Mouse (Mus musculus) stomach, embryonic 16.5 days (tissue): ENCODE results near the gene Minos1. TPM values are rescaled to one million over a fixed set of nuclear protein-coding genes. Genes with fewer than 3 reads are reported as not detected.

ENCODE experiments used
- ATAC-seq: fragments of 200-750 bp; cut with Nextera tagmentation; 2 replicates; pipeline ENCODE4 v1.8.0; 2017; ENCODE audit warnings: moderate number of reproducible peaks, moderate TSS enrichment; ENCODE audit not compliant: insufficient read depth, low FRiP score
- H3K27ac ChIP-seq: fragments of 300-500 bp; sonication (generic); 2 replicates; pipeline ENCODE4 v1.5.1; 2014; ENCODE audit warnings: low read length
- H3K27me3 ChIP-seq: fragments of 300-500 bp; sonication (generic); 2 replicates; pipeline ENCODE4 v1.6.1; 2014; ENCODE audit warnings: low read length, control low read depth, mixed read lengths; ENCODE audit not compliant: control insufficient read depth, insufficient read depth
- H3K36me3 ChIP-seq: fragments of 300-500 bp; sonication (generic); 2 replicates; pipeline ENCODE4 v1.6.1; 2014; ENCODE audit warnings: low read length; ENCODE audit not compliant: control insufficient read depth, insufficient read depth
- H3K4me1 ChIP-seq: fragments of 300-500 bp; sonication (generic); 2 replicates; pipeline ENCODE4 v1.6.1; 2014; ENCODE audit warnings: low read length, control low read depth, mixed read lengths; ENCODE audit not compliant: control insufficient read depth, insufficient read depth
- H3K4me2 ChIP-seq: fragments of 300-500 bp; sonication (generic); 2 replicates; pipeline ENCODE4 v1.6.1; 2014; ENCODE audit warnings: low read depth, low read length, mixed read lengths
- H3K4me3 ChIP-seq: fragments of 300-500 bp; sonication (generic); replicated peaks from 2 replicates; pipeline ENCODE4 v1.5.1; 2014; ENCODE audit warnings: mild to moderate bottlenecking, low read length
- H3K9ac ChIP-seq: fragments of 300-500 bp; sonication (generic); 2 replicates; pipeline ENCODE4 v1.6.1; 2014; ENCODE audit warnings: low read length
- H3K9me3 ChIP-seq: fragments of 300-500 bp; sonication (generic); replicated peaks from 2 replicates; pipeline ENCODE4 v1.6.1; 2016; ENCODE audit warnings: low read length, control low read depth; ENCODE audit not compliant: control insufficient read depth
- WGBS: fragments of 180-500 bp; shearing (Covaris S2); extraction: QIAGEN DNeasy Blood & Tissue Kit; methylation state at CpG from one replicate; pipeline ENCODE4 v1.1.7; 2014; 5-methylcytosine and 5-hydroxymethylcytosine counted together
- polyA plus RNA-seq: library from polyadenylated mRNA; unstranded; fragments of >200 nt; fragmentation: Nextera tagmentation; extraction: Ambion mirVana; gene quantifications from 2 replicates; pipeline ENCODE4 v1.2.1, GENCODE M21; 2015

Minos1 gene
- polyA plus RNA-seq, 1 experiment from 2014 or later = 560 TPM

DNA sequence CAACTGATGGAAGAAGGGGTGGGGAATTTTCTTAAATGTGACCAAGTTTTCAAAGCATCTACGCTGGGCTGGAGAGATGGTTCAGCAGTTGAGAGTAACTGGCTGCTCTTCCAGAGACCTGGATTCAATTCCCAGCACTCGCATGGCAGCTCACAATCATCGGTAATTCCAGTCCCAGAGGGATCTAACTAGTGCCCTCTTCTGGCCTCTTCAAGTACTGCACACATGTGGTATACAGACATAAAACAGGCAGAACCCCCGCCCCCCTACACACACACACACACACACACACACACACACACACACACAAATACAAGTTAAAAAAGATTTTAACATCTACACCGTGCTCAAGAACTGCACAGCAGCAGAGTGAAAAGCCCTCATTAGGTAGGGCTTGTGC lies 15.2 kb downstream of the Minos1 start:
- Histone ChIP-seq H3K9me3 (no peaks in the 10 kb centered on the region), H3K9ac (no peak overlapping the region), H3K4me2 (no peak overlapping the region), H3K36me3 (no peaks in the 10 kb centered on the region), H3K27ac (no peak overlapping the region), H3K4me1 (peaks cover 31% of the 10 kb centered on the region), H3K4me3 (no peak overlapping the region), H3K27me3 (no peaks in the 10 kb centered on the region)
- WGBS = 90% methylated on average over 5 of the region's 5 CpGs
- no peak for ATAC-seq

DNA sequence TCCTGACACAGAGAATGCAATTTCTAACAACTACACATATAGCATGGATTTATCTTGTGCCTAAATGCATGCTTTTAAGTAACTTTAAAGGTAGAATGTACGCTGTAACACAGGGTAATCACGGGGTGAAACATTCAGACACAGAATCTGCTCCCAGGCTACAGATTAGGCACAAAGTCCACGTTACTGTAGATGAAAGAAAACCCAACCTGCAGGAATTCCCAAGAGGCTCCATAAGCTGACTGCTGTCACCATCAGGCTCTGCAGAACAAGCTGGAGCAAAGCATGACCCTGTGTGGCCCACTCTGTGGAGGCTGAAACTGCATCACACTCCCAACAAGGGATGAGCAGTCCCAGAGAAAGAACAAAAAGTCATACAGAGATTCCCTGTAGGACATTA lies 18.4 kb downstream of the Minos1 start:
- Histone ChIP-seq H3K4me2 (no peak overlapping the region), H3K4me3 (no peak overlapping the region), H3K9ac (no peak overlapping the region), H3K9me3 (no peaks in the 10 kb centered on the region), H3K4me1 (peaks cover 26% of the 10 kb centered on the region), H3K27ac (no peak overlapping the region), H3K27me3 (no peaks in the 10 kb centered on the region), H3K36me3 (no peaks in the 10 kb centered on the region)
- ATAC-seq = no peak
- WGBS = 62% methylated on average over 3 of the region's 3 CpGs

DNA sequence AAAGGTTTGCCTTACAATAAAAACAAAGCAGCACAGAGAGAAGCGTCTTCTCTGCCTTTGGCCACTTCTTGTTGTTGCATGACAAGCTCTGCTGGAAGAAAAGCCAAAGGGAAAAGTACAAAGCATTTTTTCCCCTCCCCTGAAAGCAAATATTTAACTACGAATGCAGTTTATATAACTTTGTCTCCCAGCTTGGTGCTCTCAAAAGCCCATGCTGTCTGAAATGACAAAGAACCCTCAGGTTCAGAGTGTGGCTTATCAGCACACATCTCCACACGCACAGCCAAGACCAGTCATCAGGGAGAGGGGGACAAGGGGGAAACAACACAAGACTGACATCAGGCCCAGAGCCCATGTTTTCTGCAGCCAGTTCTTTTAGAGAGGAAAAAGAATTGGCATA lies 19.5 kb downstream of the Minos1 start:
- Histone ChIP-seq H3K9me3 (no peaks in the 10 kb centered on the region), H3K4me3 (no peak overlapping the region), H3K9ac (no peak overlapping the region; the same call in 1 of the 2 replicates), H3K27me3 (no peaks in the 10 kb centered on the region), H3K4me1 (peaks cover 24% of the 10 kb centered on the region), H3K4me2 (no peak overlapping the region), H3K36me3 (no peaks in the 10 kb centered on the region), H3K27ac (peak overlapping the region; percentile 72)
- ATAC-seq = peak; percentile 59; the same call in 1 of the 2 replicates
- 26% methylated on average over 3 of the region's 3 CpGs for WGBS

DNA sequence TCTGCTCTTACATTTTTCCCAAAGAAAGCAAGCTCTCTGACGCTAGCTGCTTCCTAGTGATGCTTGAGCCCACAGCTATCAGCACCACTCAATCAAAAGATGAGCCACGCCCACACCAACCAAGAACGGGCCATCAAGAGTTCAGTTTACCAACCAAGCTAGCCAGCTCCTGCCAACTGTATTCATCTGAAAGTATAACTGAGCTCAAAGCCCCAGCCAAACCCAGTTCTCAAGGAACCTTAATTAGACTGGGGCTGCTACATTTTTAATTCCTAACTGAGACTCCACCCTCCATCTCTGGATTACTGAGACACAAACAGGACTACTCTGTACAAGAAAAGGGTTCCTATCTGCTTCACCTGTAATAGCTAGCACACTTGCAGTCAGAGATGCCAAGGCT lies 20.1 kb downstream of the Minos1 start:
- peak; percentile 37; the same call in 1 of the 2 replicates for ATAC-seq
- WGBS = 36% methylated on average over 3 of the region's 3 CpGs
- H3K9ac ChIP-seq = no peak overlapping the region; the same call in 1 of the 2 replicates
- no peaks in the 10 kb centered on the region for H3K27me3 ChIP-seq
- peaks cover 22% of the 10 kb centered on the region for H3K4me1 ChIP-seq
- peak overlapping the region; percentile 72 for H3K27ac ChIP-seq
- H3K4me2 ChIP-seq = no peak overlapping the region
- no peaks in the 10 kb centered on the region for H3K9me3 ChIP-seq
- H3K36me3 ChIP-seq = no peaks in the 10 kb centered on the region
- H3K4me3 ChIP-seq = no peak overlapping the region

DNA sequence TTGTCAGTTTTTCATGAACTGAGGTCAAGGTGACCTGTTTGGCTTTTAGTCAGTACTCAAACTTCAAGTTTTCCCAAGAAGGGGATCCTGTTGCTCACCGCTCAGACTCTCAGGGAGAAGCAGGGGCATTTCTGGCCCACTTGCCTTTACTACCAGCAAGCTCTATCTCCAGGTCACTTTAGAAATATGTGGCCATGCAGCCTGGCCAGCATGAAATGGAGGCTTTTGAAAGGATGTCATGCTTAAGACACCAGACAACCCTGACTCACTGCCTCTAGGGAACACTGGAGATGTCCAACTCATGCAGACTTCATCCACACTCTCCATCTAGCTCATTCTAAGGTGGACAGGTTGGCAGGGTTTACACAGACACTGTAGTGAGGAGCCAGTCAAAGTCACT lies 25.5 kb downstream of the Minos1 start:
- H3K27me3 ChIP-seq = no peaks in the 10 kb centered on the region
- no peak overlapping the region for H3K27ac ChIP-seq
- H3K4me1 ChIP-seq = peaks cover 4% of the 10 kb centered on the region
- H3K9me3 ChIP-seq = no peaks in the 10 kb centered on the region
- 100% methylated on average over 1 of the region's 1 CpGs for WGBS
- H3K9ac ChIP-seq = no peak overlapping the region
- 0 out of 2 replicates have a peak, but pooled peaks cover 6% of the 10 kb centered on the region for H3K36me3 ChIP-seq
- ATAC-seq = no peak
- H3K4me2 ChIP-seq = no peak overlapping the region
- no peak overlapping the region for H3K4me3 ChIP-seq

DNA sequence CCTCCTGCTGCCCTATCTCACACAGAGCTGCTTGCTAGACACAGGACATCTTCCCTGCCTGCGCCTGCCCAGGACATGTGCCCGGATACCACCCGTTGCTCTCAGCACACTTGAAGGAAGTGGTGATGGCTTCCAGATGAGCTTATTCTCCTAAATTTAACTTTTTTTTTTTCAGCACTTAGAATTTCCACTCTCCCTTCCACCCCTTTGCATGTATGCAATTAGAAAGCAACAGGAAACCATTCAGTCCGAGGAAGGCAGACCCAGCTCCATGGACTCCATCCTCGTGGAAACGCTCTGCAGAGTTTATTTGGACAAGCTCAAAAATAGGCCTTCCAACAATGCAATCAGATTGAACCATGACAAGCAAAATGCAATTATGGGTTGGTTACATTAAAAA lies 29.4 kb downstream of the Minos1 start:
- Histone ChIP-seq H3K27ac (no peak overlapping the region), H3K4me3 (no peak overlapping the region), H3K4me2 (no peak overlapping the region), H3K27me3 (no peaks in the 10 kb centered on the region), H3K4me1 (no peaks in the 10 kb centered on the region; the same call in 1 of the 2 replicates), H3K9ac (no peak overlapping the region), H3K9me3 (no peaks in the 10 kb centered on the region), H3K36me3 (0 out of 2 replicates have a peak, but pooled peaks cover 6% of the 10 kb centered on the region)
- 75% methylated on average over 6 of the region's 6 CpGs for WGBS
- no peak for ATAC-seq

DNA sequence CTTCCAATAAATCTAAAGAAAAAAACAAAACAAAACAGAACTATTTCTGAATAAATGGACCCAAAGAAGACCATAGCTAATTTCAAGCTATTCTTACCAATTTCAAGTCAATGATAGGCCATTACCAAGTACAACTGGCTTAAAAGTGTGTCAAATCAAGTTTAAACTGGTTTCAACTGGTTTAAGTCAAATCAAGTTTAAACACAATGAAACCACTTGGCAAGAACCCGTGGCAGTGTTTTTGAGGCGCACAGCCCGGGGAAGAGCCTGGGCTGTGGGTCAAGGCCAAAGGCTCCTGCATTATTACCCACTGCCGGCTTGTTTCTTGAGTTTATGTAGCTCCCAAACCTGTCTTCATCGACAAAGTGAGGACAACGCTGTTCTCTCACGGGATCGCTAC lies 30.6 kb downstream of the Minos1 start:
- Histone ChIP-seq H3K4me3 (no peak overlapping the region), H3K9ac (no peak overlapping the region), H3K27me3 (no peaks in the 10 kb centered on the region), H3K9me3 (no peaks in the 10 kb centered on the region), H3K27ac (no peak overlapping the region), H3K36me3 (0 out of 2 replicates have a peak, but pooled peaks cover 6% of the 10 kb centered on the region), H3K4me1 (peaks cover 11% of the 10 kb centered on the region), H3K4me2 (no peak overlapping the region)
- 86% methylated on average over 8 of the region's 8 CpGs for WGBS
- no peak for ATAC-seq

DNA sequence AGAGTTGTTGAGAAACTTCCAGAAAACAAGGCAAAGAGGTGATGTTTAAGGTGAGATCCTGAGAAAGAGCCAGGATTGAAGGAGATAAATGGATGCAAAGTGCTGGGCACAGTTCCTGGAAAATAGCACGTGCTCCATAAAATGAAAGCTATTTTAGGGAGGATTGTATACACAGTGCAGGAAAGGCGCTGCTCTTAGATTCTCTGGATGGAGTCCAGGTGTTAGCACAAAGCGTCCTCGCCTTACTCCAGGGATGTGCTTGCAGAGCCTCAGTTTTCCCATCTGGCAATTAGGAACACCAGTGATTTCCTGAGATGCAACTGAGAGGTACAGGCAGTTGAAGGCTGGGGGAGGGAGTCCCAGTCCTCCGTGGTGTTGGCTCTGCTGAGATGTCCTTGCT lies 34.7 kb downstream of the Minos1 start:
- H3K9me3 ChIP-seq = peaks cover 6% of the 10 kb centered on the region; the same call in 1 of the 2 replicates
- H3K4me1 ChIP-seq = peaks cover 14% of the 10 kb centered on the region
- ATAC-seq = peak; percentile 54; the same call in 1 of the 2 replicates
- H3K4me2 ChIP-seq = no peak overlapping the region
- H3K27ac ChIP-seq = peak overlapping the region; percentile 69; the same call in 1 of the 2 replicates
- H3K36me3 ChIP-seq = no peaks in the 10 kb centered on the region
- H3K4me3 ChIP-seq = no peak overlapping the region
- no peak overlapping the region for H3K9ac ChIP-seq
- H3K27me3 ChIP-seq = no peaks in the 10 kb centered on the region
- WGBS = 29% methylated on average over 5 of the region's 5 CpGs

DNA sequence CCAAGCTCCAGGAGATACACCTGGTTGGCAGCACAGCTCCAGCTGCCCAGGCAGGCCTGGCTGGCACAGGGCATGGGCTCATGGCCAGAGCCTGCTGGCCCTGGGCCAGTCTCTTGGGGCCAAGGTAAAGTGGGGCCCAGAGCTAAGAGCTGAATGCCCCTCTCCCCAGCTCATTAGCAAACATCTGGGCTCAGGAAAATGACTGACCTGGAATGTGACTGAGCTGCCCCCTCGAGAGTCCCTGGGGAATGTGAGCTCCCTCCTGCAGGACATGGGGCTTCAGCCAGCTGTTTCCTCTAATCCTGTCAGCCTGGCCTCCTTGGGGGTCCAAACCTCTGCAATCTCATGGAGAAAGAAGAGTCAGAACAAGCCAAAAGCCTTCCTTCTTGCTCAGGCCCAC lies 35.5 kb downstream of the Minos1 start:
- Histone ChIP-seq H3K9me3 (peaks cover 6% of the 10 kb centered on the region; the same call in 1 of the 2 replicates), H3K27ac (peak overlapping the region; percentile 69)
- no peak for ATAC-seq

More for the DNA sequence above, 35.5 kb downstream of the Minos1 start:
- Histone ChIP-seq H3K4me3 (no peak overlapping the region), H3K9ac (no peak overlapping the region), H3K27me3 (no peaks in the 10 kb centered on the region), H3K4me2 (no peak overlapping the region), H3K36me3 (no peaks in the 10 kb centered on the region), H3K4me1 (peaks cover 21% of the 10 kb centered on the region)
- WGBS = 18% methylated on average over 1 of the region's 1 CpGs
